Mouse (Mus musculus) kidney, adult 10 weeks (tissue): ENCODE measurements around the gene Gm21860. TPM values are rescaled to one million over a fixed set of nuclear protein-coding genes. Genes with fewer than 3 reads are reported as not detected.

Source experiments
- polyA plus RNA-seq: library from polyadenylated mRNA; stranded (reverse); fragments of 350-450 nt; fragmentation: Illumina TruSeq; extraction: RNeasy Lipid Tissue Mini Kit (QIAGEN cat#74804); gene quantifications from one replicate; pipeline ENCODE4 v1.2.3, GENCODE M21; 2014; ENCODE audit warnings: low read depth, low replicate concordance

The Gm21860 gene
- not detected for polyA plus RNA-seq

DNA sequence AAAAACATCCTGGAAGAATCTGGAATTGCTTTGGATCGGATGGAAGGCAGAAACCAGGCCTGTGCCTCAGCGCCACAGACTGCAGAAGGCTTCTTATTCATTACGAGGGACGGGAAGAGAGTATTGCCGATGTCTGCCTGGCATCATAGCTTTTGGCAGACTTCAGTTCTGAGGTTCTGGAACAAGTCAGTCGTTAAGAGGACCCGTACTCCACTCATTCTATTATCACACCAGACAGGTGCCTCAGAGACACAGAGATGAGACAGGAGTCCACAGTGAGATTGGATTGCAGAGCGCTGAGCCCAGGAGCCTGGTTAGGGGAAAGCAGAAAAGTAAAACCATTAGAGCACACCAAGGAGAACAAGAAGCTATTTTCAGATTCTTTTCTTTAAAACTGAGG, at the start of gene Gm21860:
Gm21860 (minus strand) TSS at position 101 of the 400 bp plus-strand sequence.

DNA sequence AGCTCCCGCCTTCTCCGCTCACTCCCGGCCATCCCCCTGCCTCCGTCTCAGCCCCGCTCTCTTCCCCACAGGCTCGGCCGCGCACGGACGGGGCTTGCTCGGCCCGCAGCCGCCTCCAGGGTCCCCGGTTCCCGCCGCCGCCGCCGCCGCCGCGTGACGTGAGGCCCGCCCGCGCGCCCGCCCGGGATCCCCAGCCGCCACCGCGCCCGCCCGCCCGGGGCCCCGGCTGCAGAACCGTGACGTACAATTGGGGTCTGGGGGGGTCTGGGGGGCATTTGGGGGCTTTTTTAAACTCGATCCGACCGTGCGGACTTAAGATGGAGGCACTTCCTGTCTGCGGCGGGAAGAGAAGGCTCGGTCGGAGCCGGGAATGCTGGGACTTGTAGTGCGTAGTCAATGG, 29.8 kb upstream of the Gm21860 start, which contains the start of gene Gm47283:
Gm47283 (plus strand) TSS at position 301 of the 400 bp plus-strand sequence.

Other genes starting within 250 kb of the Gm21860 start
- gene Gm47283, start 29.9 kb upstream of the Gm21860 start, polyA plus RNA-seq: not detected
- gene Gm21748, start 84.4 kb upstream of the Gm21860 start, polyA plus RNA-seq: not detected